Mouse (Mus musculus) T-helper 2 cell (primary cell): ENCODE measurements at regions not wholly inside any gene's neighbourhood (a gene's known extent, or its start where the extent isn't known, plus 50 kb on each side); places are given as distances from the start of the nearest gene placed in this dataset.

ENCODE experiments used
- in situ Hi-C: fragments of 300-600 bp; cut with MboI, MseI; formaldehyde crosslinking; loops from one replicate; pipeline ENCODE4 v1.15.1; 2025; ENCODE audit warnings: high pct_unique_total_duplicates

DNA sequence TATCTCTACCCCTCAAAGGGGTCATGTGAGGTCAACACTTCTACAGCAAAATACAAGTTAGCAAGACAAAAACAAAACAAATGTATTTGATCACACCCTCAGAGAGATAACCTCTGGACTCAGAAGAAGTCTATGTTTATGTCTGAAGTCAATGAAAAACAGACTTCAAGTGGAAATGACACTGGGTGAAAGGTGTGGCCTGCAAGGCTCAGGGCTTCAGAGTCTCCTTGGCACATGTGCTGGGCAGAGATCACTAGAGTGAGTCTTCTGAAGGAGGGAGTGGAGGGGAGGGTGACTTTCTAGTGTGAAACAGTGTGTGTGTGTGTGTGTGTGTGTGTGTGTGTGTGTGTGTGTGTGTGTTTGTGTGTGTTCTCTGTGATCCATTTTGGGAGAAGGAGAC lies 68.2 kb downstream of the Il12a start:
- in situ Hi-C loops: no loop called here

DNA sequence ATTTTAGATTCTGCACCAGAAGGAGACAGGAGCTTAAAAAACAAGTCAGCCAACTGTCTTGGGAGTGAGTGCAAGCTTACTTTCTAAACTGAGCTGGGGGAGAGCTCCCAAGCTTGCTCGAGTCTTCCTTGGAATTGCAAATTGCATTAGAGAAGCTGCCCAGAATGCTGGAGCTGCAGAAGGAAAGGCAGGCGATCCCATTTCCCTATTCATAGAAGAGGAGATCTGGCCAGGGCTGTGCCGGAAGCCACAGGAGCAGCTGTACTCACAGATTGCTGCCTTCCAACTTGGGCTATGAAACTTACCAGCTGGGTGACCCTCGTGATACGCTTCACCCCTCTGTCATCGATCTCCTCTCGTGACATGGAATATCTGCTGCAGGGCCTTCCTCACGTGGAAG lies 68.9 kb downstream of the Il12a start:
- in situ Hi-C loops: no loop called here

- in situ Hi-C loops: loop anchor here (10.0 kb wide), 1 partner anchor 46 kb away; no protein-coding TSS in a partner anchor
Measured at GRCm38 (mm10) chr3:68760806-68761205, 70.4 kb downstream of the Il12a start.

DNA sequence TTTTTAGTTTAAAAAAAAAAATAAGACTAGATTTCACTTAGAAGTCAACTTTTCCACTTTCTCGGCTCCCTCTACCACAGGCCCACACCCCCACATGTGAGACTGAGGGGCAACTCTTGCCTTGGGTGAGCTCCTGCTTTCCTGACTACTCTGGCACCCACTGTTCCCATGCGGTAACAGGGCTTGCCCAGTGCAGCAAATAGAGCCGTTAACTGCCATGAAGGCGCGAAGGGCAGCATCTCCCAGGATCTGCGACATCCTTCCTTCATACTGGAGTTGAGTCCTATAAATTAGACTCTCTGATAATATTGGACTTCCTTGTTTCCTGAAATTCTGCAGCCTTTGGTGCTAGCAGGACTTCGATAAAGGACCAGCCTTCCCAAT lies 70.8 kb downstream of the Il12a start:
- in situ Hi-C loops: loop anchor here (10.0 kb wide), 1 partner anchor 46 kb away; no protein-coding TSS in a partner anchor

GRCm38 (mm10) chr3:68761626-68762331 lies 71.3 kb downstream of the Il12a start:
- in situ Hi-C loops: loop anchor here (10.0 kb wide), 1 partner anchor 47 kb away; no protein-coding TSS in a partner anchor

DNA sequence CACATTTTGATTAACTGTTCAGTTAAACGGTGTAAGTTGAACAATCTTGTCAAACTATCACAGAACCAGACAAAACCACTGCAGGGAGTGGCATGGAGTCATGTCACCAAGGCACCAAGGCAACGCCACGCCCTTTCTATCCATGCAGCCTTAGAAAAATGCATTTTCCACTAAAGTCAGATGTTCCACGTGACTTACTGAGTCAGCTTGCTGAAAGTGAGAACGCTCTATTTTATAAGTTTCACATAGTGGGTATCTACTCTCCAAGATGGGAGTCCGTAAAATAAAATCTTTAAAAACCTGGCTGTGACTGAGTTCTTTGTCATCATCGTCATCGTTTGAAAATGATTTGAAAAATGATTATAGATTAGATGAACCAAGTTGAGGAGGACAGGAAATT lies 72.5 kb downstream of the Il12a start:
- in situ Hi-C loops: loop anchor here (10.0 kb wide), 1 partner anchor 48 kb away; no protein-coding TSS in a partner anchor

GRCm38 (mm10) chr3:68764336-68764735 lies 73.9 kb downstream of the Il12a start:
- in situ Hi-C loops: loop anchor here (10.0 kb wide), 1 partner anchor 50 kb away; no protein-coding TSS in a partner anchor

DNA sequence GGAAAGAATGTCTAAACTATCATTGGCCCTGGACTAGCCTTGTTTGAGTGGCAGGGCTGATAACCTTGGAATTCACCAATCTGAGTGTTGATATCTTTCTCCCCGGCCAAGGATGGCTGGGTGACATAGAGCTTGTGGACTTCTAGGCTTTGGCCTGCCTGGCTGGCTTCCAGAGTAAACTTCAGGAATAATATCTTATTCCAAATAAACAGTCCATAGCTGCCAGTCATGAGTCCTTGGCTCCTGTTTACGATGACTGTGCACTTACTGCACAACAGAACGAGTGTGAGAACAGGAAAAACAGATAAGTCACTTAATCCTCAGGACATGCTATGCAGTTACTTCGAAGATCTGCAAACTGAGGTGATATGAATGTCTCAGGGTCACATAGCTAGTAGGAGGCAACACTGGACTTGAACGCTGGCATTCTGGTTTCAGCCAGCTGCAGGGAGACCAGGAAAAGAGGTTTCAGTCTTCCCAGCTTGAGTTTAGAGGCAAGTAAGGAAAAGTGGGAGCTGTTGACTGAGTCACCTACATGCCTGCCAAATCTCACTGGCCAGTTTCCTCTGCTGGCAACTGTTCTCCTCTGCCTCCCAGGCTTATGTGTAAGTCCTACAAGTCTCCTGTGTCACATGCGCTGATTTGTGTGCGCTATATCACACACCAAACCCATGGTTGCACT lies 74.6 kb downstream of the Il12a start:
- in situ Hi-C loops: loop anchor here (10.0 kb wide), 1 partner anchor 50 kb away; no protein-coding TSS in a partner anchor

GRCm38 (mm10) chr3:68771579-68771978 lies 81.1 kb downstream of the Il12a start:
- in situ Hi-C loops: no loop called here

DNA sequence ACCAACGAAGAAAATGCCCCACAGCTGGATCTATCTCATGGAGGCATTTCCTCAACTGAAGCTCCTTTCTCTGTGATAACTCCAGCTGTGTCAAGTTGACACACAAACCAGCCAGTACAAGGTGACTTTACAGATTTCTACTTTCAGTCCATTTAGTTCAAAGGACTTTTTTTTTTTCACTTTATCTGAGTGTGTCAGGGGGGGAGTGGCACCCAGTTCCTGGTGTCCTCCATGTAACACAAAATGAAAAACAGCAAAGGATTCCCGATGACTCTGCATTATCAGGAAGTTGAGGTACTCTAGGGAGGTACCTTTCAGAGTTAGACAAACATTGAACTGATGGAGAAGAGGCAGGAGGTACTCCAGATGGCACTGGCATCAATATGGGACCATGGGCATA lies 87.4 kb downstream of the Il12a start:
- in situ Hi-C loops: loop anchor here (5.0 kb wide), 1 partner anchor 100 kb away; no protein-coding TSS in a partner anchor

- in situ Hi-C loops: loop anchor here (5.0 kb wide), 1 partner anchor 99 kb away; no protein-coding TSS in a partner anchor
Measured at GRCm38 (mm10) chr3:68778354-68779040, 88.1 kb downstream of the Il12a start.

- in situ Hi-C loops: no loop called here
Measured at GRCm38 (mm10) chr3:68780843-68781242, 88.5 kb upstream of the 1110032F04Rik start.

DNA sequence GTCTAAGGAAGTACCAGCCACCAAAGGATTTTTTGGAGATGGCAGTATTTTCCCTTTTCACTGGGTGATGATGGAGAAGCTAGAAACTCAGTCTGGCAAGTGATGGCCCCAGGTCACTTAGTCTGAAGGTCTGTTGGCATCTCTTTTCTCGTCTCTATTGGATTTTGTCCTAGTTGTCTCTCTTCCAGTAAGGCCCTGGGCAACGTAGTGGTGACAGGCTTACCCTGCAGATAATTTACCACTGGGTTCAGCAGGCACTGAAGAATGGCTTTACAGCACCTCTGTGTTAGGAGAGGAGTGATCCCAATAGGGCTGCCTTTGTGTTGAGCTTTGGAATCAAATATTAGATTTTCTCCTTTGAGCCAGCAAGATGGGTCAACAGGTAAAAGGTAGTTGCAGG lies 87.9 kb upstream of the 1110032F04Rik start:
- in situ Hi-C loops: no loop called here

- in situ Hi-C loops: no loop called here
Measured at GRCm38 (mm10) chr3:68782363-68782762, 87.0 kb upstream of the 1110032F04Rik start.

DNA sequence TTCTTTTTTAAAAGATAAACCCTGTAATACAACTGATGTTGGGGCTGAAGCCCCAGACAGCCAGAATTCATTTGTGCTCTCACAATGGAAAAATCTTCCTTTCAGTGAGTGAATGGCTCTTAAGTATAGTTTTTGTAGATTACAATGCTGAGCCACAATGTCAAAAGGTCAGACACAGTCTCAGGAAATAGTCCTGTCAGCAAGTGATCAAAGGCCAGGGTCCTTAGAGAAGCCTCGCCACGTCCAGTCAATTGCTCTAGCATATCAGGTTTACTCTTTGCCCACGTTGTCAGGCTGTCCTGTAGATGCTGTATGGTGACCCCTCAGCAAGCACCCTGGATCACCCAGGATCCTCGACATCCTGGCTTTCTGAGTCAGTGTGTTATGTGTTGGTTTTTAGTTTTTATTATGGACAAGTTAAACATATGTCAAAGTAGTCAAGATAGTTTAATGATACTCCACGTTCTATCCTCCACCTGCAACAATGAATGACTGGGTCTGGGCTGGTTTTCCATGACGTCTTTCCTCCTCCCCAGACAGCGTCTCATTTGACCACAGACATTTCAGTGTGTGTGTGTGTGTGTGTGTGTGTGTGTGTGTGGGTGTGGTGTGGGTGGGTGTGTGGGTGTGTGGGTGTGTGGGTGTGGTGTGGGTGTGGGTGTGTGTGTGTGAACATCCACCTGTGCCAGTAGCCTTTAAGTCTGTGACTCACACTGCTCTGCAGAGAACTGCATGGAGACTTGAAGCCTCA lies 85.5 kb upstream of the 1110032F04Rik start:
- in situ Hi-C loops: no loop called here

GRCm38 (mm10) chr3:68786771-68787170 lies 82.6 kb upstream of the 1110032F04Rik start:
- in situ Hi-C loops: no loop called here

DNA sequence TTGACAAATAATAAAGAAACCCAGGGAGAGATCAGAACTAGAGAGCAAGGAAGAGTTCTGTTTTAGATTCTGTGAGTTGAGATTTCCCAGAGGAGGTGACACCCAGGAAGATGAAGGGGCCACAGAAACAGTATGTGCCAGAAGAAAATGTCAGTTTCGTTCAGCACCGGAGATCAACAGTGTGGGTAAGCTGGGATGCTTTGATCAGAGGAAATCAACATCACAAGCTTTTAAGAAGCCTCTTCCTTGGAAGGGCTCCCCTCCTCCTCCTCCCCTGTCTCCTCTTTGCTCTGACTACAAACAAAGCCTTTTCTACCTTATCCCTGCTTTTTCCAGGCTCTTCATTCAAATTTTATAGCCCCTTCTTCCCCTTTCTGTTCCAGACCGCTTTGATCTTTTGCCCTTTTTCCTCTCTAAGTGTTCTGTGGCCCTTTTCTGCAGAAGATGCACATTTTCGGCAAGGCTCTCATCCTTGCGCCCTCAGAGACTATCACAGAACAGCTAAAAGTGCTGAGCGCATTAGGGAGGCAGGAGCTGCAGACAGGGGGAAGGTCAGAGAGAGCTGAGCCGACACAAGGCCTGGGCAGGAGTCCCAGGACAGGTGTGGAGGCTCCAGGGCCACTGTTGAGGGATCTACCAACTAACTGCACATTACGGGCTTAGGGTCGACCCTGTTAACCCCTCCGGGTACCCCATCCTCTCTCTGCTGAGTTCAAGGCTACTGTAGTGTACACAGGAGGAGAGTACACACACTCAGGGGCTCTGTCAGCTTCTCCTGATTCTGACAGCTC lies 81.8 kb upstream of the 1110032F04Rik start:
- in situ Hi-C loops: no loop called here

- in situ Hi-C loops: no loop called here
Measured at GRCm38 (mm10) chr3:68789491-68789890, 79.9 kb upstream of the 1110032F04Rik start.

DNA sequence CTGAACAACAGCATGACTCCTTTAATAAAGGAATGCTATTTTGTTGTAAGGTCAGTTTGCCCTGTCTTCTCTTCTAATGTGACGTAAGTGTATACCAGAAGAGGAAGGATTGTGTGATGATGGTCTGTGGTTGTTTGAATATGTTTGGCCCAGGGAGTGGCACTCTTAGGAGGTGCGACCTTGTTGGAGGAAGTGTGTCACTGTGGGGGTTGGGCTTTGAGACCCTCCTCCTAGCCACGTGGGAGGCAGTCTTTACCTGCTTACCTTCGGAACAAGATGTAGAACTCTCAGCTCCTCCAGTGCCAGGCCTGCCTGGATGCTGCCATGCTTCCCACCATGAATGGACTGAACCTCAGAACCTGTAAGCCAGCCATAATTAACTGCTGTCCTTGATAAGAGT lies 78.9 kb upstream of the 1110032F04Rik start:
- in situ Hi-C loops: loop anchor here (10.0 kb wide), 1 partner anchor 74 kb away; the partner anchor contains the start of gene 1110032F04Rik

DNA sequence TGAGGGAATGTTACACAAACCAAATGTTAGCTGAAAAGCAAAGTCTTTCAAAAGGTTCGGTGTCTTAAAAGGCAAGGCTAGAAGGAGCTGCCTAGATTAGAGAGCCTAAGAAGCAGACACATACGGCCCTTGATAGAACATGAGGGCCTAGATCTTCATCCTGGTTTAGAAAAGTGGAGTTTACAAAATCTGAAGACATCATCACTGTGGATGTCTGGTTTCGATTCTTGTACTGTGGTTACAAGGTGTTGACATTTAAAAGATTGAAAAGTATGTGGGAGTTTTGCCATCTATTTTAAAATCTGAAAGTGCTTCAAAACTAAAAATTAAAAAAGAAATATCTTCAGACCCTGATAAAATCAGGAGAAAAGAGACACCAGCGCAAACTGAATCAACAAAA lies 76.5 kb upstream of the 1110032F04Rik start:
- in situ Hi-C loops: loop anchor here (10.0 kb wide), 1 partner anchor 72 kb away; the partner anchor contains the start of gene 1110032F04Rik
